Mouse (Mus musculus): ENCODE results near the gene Ntrk1. TPM values are rescaled to one million over a fixed set of nuclear protein-coding genes. Genes with fewer than 3 reads are reported as not detected.

The Ntrk1 gene
- total and polyA plus RNA-seq, 3 experiments = 0.47 to 1.6 (median 0.55) TPM

DNA sequence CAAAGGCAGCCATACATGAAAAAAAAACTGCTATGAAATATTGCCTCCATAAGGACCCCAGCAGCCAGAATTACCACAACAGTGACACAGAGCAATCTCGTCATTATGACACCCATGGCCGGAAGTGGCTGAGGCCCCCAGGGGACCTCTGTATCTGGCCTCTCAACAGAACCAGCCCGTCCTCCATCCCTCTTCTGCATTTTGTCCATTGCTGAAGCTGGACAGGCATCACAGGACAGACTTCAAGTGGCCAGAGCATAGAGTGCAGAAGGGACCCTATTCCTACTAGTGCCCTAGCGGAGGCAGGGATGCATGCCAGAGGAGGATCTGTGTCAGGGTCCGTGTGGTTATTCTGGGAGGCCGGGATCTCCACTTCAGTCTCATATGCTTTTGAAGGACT is 21.2 kb upstream of the Ntrk1 start:
- peak overlapping the region; percentile 41 for H3K4me2 ChIP-seq (ENCODE audit: insufficient read depth, low read depth, poor library complexity, severe bottlenecking)
- no peak for DNase-seq (ENCODE audit: extremely low read depth)
- no peak for TF ChIP-seq ELF1 (IDR thresholded peaks at IDR 0.05; ENCODE audit: low read depth, low read length)
- TF ChIP-seq TCF12 (IDR thresholded peaks at IDR 0.05; ENCODE audit: low read depth, low read length) = no peak
- no peak for TF ChIP-seq MXI1 (IDR thresholded peaks at IDR 0.05; ENCODE audit: low read depth, low read length)
- TF ChIP-seq ZKSCAN1 (IDR thresholded peaks at IDR 0.05; ENCODE audit: borderline replicate concordance, low read depth, low read length) = no peak
- peaks cover 5 to 6% of the 10 kb centered on the region in 2 experiments for H3K4me1 ChIP-seq (ENCODE audit: control insufficient read depth in 1 of 2, insufficient read depth in 2 of 2)
- no peaks in the 10 kb centered on the region for H3K9me3 ChIP-seq (replicated peaks; ENCODE audit: low read length)
- in situ Hi-C loops (cut with MboI; ENCODE audit: low pct_ligation_motif_present, low pct_unique_long_range_greater_than_20kb, low sequenced_read_pairs) = loop anchor here (5.0 kb wide), 2 partner anchors 34 to 41 kb away; no protein-coding TSS in a partner anchor
- peaks cover 90% of the 10 kb centered on the region for H3K27me3 ChIP-seq (replicated peaks)
- H3K79me2 ChIP-seq (replicated peaks; ENCODE audit: control insufficient read depth, extremely low read depth, insufficient read depth, poor library complexity, severe bottlenecking) = no peaks in the 10 kb centered on the region
- H3K4me3 ChIP-seq (replicated peaks in 1 of 3; ENCODE audit: low read depth in 2 of 3, low read length in 2 of 3, poor library complexity in 1 of 3) = no peak overlapping the region
- dilution Hi-C loops (cut with MboI; ENCODE audit: extremely low pct_ligation_motif_present, extremely low pct_unique_long_range_greater_than_20kb, low sequenced_read_pairs) = no loop called here
- H3K36me3 ChIP-seq (replicated peaks in 1 of 2; ENCODE audit: control insufficient read depth in 1 of 2, insufficient read depth in 1 of 2, low read length in 1 of 2) = no peaks in the 10 kb centered on the region
- H3K9ac ChIP-seq (ENCODE audit: insufficient read depth, low read depth) = 0 out of 2 replicates have a peak overlapping the region, but pooled peaks have one; percentile 2
- H3K27ac ChIP-seq (ENCODE audit: insufficient read depth, low read depth) = no peak overlapping the region

DNA sequence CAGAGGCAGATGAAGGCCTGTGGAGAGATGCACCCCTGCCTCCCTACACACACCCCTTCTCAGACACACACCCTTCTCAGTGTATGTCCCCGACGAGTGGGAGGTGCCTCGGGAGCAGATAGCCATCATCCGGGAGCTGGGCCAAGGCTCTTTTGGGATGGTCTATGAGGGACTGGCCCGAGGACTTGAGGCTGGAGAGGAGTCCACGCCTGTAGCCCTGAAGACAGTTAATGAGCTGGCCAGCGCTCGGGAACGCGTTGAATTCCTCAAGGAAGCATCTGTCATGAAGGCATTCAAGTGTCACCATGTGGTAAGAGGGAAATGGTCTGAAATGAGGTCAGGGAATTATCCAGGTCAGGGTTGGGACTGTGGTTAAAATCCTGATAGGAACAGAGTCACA is 17.9 kb upstream of the Ntrk1 start:
- no peak overlapping the region for H3K9ac ChIP-seq (ENCODE audit: insufficient read depth, low read depth)
- H3K4me3 ChIP-seq (replicated peaks in 1 of 3; ENCODE audit: low read depth in 2 of 3, low read length in 2 of 3, poor library complexity in 1 of 3) = no peak overlapping the region
- no peaks in the 10 kb centered on the region for H3K9me3 ChIP-seq (replicated peaks; ENCODE audit: low read length)
- no peak for DNase-seq (ENCODE audit: extremely low read depth)
- no peak for TF ChIP-seq JUN (IDR thresholded peaks at IDR 0.05; ENCODE audit: insufficient read depth, low read depth, low read length)
- TF ChIP-seq SMC3 (IDR thresholded peaks at IDR 0.05; ENCODE audit: low read depth, low read length) = no peak
- no peak for TF ChIP-seq MAFK (IDR thresholded peaks at IDR 0.05; ENCODE audit: insufficient replicate concordance, low read length)
- no peak for TF ChIP-seq CTCF (conservative IDR thresholded peaks at IDR 0.05 in 1 of 2, IDR thresholded peaks at IDR 0.05 in 1 of 2; ENCODE audit: low read depth in 2 of 2, low read length in 2 of 2)
- no peak for TF ChIP-seq UBTF (IDR thresholded peaks at IDR 0.05; ENCODE audit: low read depth, low read length)
- no peak for TF ChIP-seq TCF12 (IDR thresholded peaks at IDR 0.05; ENCODE audit: low read depth, low read length)
- TF ChIP-seq JUND (conservative IDR thresholded peaks at IDR 0.05; ENCODE audit: low read depth, low read length) = no peak
- TF ChIP-seq TBP (conservative IDR thresholded peaks at IDR 0.05; ENCODE audit: low read depth, low read length) = no peak
- no peak overlapping the region for H3K4me2 ChIP-seq (ENCODE audit: insufficient read depth, low read depth, poor library complexity, severe bottlenecking)
- no peaks in the 10 kb centered on the region for H3K79me2 ChIP-seq (replicated peaks; ENCODE audit: control insufficient read depth, extremely low read depth, insufficient read depth, poor library complexity, severe bottlenecking)
- H3K4me1 ChIP-seq (ENCODE audit: control insufficient read depth in 1 of 2, insufficient read depth in 2 of 2) = peaks cover 5 to 6% of the 10 kb centered on the region in 2 experiments
- H3K27ac ChIP-seq (ENCODE audit: insufficient read depth, low read depth) = no peak overlapping the region
- H3K27me3 ChIP-seq (replicated peaks) = peaks cover 94% of the 10 kb centered on the region
- H3K36me3 ChIP-seq (replicated peaks in 1 of 2; ENCODE audit: control insufficient read depth in 1 of 2, insufficient read depth in 1 of 2, low read length in 1 of 2) = no peaks in the 10 kb centered on the region
- dilution Hi-C loops (cut with MboI; ENCODE audit: extremely low pct_ligation_motif_present, extremely low pct_unique_long_range_greater_than_20kb, low sequenced_read_pairs) (no loop called here), in situ Hi-C loops (cut with MboI; ENCODE audit: low pct_ligation_motif_present, low pct_unique_long_range_greater_than_20kb, low sequenced_read_pairs) (no loop called here)

DNA sequence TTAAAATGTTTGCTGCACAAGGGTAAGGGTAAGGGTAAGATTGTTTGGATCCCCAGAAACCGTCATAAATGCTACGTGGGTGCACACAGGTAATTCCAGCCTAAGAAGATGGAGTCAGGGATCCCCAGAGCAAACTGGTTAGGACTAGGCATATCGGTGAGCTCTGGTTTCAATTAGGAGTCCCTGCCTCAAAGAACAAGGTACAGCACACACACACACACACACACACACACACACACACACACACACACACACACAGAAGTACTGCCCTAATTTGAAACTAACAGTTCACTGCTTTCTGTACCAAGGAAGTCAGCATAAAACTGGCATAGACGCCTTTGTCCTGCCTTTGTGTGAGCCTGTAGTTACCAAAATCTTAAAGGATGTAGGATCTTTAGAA is 17.5 kb upstream of the Ntrk1 start:
- Histone ChIP-seq H3K4me1 (ENCODE audit: control insufficient read depth in 1 of 2, insufficient read depth in 2 of 2) (peaks cover 5 to 6% of the 10 kb centered on the region in 2 experiments), H3K9ac (ENCODE audit: insufficient read depth, low read depth) (no peak overlapping the region), H3K9me3 (replicated peaks; ENCODE audit: low read length) (no peaks in the 10 kb centered on the region), H3K4me3 (replicated peaks in 1 of 3; ENCODE audit: low read depth in 2 of 3, low read length in 2 of 3, poor library complexity in 1 of 3) (no peak overlapping the region), H3K36me3 (replicated peaks in 1 of 2; ENCODE audit: control insufficient read depth in 1 of 2, insufficient read depth in 1 of 2, low read length in 1 of 2) (no peaks in the 10 kb centered on the region), H3K27me3 (replicated peaks) (peaks cover 94% of the 10 kb centered on the region), H3K27ac (ENCODE audit: insufficient read depth, low read depth) (no peak overlapping the region), H3K4me2 (ENCODE audit: insufficient read depth, low read depth, poor library complexity, severe bottlenecking) (no peak overlapping the region), H3K79me2 (replicated peaks; ENCODE audit: control insufficient read depth, extremely low read depth, insufficient read depth, poor library complexity, severe bottlenecking) (no peaks in the 10 kb centered on the region)
- DNase-seq (ENCODE audit: extremely low read depth) = no peak
- TF ChIP-seq ZNF384 (IDR thresholded peaks at IDR 0.05; ENCODE audit: low read depth, low read length) = no peak
- no peak for TF ChIP-seq EP300 (IDR thresholded peaks at IDR 0.05; ENCODE audit: low read length)
- TF ChIP-seq RCOR1 (conservative IDR thresholded peaks at IDR 0.05; ENCODE audit: low read depth, low read length) = no peak
- TF ChIP-seq KAT2A (IDR thresholded peaks at IDR 0.05; ENCODE audit: insufficient replicate concordance, low read length) = no peak
- TF ChIP-seq POLR2AphosphoS2 (IDR thresholded peaks at IDR 0.05; ENCODE audit: low read depth, low read length) = no peak
- no peak for TF ChIP-seq MAFK (IDR thresholded peaks at IDR 0.05; ENCODE audit: insufficient replicate concordance, low read length)
- TF ChIP-seq USF1 (IDR thresholded peaks at IDR 0.05; ENCODE audit: low read depth, low read length) = no peak
- TF ChIP-seq ZMIZ1 (IDR thresholded peaks at IDR 0.05; ENCODE audit: low read depth, low read length) = no peak
- TF ChIP-seq MEF2A (IDR thresholded peaks at IDR 0.05; ENCODE audit: borderline replicate concordance, low read depth, low read length) = no peak
- no peak for TF ChIP-seq NRF1 (IDR thresholded peaks at IDR 0.05; ENCODE audit: low read depth, low read length)
- TF ChIP-seq MAX (IDR thresholded peaks at IDR 0.05; ENCODE audit: low read length) = no peak
- TF ChIP-seq TCF12 (IDR thresholded peaks at IDR 0.05; ENCODE audit: low read depth, low read length) = no peak
- no peak for TF ChIP-seq JUND (conservative IDR thresholded peaks at IDR 0.05; ENCODE audit: low read depth, low read length)
- no peak for TF ChIP-seq MAZ (IDR thresholded peaks at IDR 0.05; ENCODE audit: low read depth, low read length)
- dilution Hi-C loops (cut with MboI; ENCODE audit: extremely low pct_ligation_motif_present, extremely low pct_unique_long_range_greater_than_20kb, low sequenced_read_pairs) = no loop called here
- in situ Hi-C loops (cut with MboI; ENCODE audit: low pct_ligation_motif_present, low pct_unique_long_range_greater_than_20kb, low sequenced_read_pairs) = no loop called here
